Mouse (Mus musculus) gastrocnemius, postnatal 36 days (tissue): ENCODE measurements around the gene Ssr2. TPM values are rescaled to one million over a fixed set of nuclear protein-coding genes. Genes with fewer than 3 reads are reported as not detected.
A peak's percentile ranks its signal among the peaks of the same experiment; 100 is the strongest.
"Not testable (repeated sequence)": the region's sequence is repeated elsewhere in the genome, so short reads cannot be mapped to it uniquely, and the experiment has no call there.

ENCODE experiments used
- DNase-seq, 2 experiments: peaks; one replicate each; pipeline ENCODE4 v3.0.0; 2022
- intact Hi-C: fragments of 180-260 bp; cut with DNase I; formaldehyde crosslinking; loops from one replicate; pipeline ENCODE4 v1.15.1; 2025
- total RNA-seq, 2 experiments: library from RNA; stranded (reverse); gene quantifications; 2 replicates each; pipeline ENCODE4 v1.2.3; 2021

Gene Ssr2
- total RNA-seq, 2 experiments from 2014 or later = 46.3 to 51.4 TPM

DNA sequence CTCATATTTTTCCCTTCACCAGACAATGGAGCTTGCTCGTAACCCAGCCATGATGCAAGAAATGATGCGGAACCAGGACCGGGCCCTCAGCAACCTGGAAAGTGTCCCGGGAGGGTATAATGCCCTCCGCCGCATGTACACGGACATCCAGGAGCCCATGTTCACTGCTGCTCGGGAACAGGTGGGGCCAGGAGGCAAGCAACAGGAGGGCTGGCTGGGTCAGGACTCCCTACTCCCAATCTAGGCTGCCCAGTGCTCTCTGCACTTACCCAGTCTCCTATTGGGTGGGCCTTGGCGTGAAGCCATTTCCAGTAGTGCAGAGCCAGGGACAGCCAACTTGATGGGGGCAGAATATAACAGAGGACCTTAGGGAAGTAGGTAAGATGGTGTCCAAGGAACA lies 16.1 kb upstream of the Ssr2 start:
- no peak for DNase-seq
- intact Hi-C loops = no loop called here

DNA sequence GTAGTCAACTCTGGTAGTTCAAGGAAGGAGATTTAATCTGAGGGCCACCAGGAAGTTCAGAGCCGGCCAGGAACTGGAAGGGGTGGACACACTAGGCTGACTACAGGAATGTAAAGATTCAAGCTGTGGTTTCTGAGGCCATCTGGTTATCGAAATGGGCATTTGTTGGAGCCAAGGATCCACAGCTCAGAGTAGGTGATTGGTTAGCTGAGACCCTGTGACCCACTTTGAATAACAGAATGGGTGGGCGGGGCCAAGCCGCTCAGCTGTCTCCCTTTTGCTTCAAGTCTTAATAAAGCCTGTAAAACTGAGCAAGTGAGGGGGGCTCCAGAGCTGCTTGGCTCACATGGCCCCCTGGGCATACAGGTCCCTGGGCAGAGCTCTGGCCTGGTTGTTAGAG lies 13.7 kb upstream of the Ssr2 start:
- intact Hi-C loops = no loop called here
- no peak for DNase-seq

DNA sequence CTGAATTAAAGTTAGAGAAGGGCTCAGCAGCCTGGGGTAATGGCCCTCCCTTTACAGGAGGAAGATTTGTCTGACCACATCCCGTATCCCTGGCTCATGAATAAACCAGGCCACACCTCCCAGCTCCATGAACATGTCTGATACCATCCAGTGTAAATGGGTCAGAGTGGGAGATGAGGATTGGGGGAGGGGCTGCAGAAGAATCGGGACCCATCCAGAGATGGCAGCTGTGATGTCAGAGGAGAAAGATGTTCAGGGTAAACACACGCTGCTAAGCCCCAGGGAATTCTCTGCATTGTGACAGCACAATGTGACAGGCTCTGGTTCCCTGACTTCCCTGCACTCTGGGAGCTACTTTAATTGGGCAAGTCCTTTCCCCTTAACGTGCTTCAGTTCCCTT lies 12.2 kb upstream of the Ssr2 start:
- DNase-seq = no peak
- intact Hi-C loops = no loop called here

DNA sequence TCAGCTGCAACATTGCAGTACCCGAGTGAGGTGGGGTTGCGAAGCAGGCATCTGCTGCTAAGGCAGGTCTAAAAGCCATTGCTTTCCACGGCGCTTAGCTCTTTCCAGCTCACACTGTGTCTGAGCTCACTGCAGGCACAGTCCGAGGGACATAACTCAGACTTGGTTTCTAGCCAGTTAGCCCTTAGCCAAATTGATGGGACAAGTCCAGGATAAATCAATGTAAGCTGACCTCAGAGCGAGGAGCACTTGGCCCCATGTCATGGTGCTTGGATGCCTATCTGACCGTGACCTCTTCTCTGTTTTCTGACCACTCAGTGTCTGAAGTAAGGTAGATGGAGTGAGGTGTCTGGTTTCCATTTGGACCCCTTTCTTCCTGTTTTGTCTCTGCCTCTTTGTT lies 11.7 kb upstream of the Ssr2 start:
- DNase-seq = no peak
- intact Hi-C loops = no loop called here

DNA sequence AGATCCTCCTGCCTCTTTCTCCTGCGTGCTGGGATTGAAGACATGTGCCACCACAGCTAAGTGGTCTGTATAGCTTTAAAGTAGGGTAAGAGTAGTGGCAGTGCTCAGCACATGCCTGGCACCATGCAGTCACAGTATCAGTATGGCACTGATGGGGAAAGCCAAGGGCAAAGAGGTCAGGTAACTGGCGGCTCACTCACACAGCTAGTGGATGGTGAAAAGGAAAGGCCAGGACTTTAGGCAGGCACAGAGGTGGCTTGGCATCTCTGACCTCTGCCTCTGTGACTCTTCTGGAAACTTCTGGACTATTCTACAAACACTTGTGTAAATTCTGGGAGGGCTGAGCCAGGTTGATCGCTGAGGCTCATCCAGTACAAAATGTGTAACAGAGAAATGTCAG lies 9.6 kb upstream of the Ssr2 start:
- no peak for DNase-seq
- intact Hi-C loops = no loop called here

DNA sequence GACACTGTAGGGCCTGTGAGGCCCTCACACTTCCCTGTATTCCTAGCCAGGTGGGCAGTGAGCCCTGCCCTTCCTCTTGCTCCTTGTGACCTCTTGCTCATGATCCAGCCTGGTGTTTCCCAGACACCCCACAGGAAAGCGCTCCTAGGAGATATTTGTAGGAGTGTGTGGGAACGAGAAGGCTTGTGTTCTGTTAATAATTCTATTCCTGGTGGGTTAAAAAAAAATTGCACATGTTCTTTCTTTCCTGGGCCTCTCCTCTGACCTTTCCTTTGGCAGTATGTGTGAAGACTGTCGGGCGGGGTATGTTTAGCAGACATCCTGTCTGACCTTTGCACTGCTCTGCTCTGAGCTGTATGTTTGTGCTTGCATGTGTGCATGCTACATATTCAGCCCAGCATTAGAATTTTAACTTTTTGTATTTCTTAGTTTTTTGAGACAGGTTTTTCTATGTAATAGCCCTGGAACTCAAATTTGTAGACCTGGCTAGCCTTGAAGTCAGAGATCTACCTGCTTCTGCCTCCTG lies 9.1 kb upstream of the Ssr2 start:
- DNase-seq = no peak
- intact Hi-C loops = no loop called here

DNA sequence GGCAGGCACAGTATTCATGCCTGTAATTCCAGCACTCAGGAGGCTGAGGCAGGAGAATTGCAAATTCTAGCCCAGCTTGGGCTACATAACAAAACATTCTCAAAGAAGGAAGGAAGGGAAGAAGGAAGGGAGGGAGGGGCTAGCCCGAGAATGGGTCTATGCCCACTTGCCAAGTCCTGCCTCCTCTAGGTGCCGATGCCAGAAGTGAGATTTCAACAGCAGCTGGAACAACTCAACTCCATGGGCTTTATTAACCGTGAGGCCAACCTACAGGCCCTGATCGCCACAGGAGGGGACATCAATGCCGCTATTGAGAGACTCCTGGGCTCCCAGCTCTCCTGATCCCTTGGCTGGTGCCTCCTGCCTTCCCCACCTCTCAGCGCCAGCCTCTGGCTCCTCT lies 7.8 kb upstream of the Ssr2 start:
- intact Hi-C loops = no loop called here

DNA sequence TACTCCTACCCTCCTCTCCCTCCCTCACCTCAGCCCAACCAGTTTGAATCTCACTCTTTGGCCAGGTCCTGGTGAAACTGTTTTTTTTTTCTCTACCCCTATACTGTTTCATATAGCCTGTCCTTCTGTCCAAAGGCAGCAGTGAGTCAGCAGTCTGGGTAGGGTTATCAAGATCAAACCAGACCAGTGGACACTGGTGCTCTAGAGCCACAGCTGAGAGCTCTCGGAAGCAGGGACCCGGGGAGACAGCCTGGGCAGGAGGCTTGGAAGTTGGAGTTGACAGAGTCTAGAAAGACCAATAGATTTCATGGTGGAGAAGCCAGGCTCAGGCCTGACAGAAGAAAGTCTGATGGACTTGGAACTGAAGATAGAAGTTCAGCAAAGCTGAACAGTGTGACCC lies 7.1 kb upstream of the Ssr2 start:
- intact Hi-C loops = no loop called here
- no peak for DNase-seq

More for the DNA sequence above, 7.8 kb upstream of the Ssr2 start:
- no peak for DNase-seq

DNA sequence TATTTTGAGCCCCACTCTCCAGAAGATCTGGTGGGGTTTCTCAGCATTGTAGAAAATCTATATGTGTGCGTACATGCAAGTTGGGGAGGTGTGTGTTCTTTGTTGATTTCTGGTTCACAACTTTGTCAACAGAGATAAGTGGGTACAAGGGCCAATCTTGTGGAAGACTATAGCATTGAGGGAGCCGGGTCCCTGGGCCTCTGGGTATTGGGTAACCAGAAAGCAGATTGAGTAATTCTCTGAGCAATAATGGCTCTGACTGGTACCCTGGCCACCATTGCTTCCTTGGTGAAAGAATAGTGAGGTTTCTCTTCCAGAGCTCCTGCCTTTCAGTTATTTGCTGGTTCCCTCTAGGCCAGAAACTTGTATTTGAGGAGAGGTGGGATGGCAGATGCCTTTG lies 6.6 kb upstream of the Ssr2 start:
- intact Hi-C loops = no loop called here
- DNase-seq = no peak

DNA sequence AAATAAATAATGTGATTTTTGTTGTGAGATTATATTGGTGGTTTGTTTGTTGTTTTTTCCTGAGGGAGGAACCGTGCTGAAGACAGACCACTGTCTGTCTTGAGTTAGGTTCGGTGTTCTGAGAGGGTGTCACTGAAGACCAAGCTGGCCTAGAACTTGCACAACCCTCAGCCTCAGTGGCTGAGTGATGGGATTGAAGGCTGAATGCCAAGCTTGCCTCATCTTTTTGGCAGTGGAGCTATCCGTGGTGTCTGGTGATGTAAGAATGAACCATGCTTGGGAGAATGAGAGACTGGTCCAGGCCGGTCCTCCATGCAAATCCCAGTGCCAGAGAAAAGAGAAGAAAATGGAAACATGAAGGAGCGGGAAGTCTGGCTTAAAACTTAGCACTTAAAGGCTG lies 6.0 kb upstream of the Ssr2 start:
- intact Hi-C loops = no loop called here
- DNase-seq = peak in 1 of 2 experiments; percentile 12

DNA sequence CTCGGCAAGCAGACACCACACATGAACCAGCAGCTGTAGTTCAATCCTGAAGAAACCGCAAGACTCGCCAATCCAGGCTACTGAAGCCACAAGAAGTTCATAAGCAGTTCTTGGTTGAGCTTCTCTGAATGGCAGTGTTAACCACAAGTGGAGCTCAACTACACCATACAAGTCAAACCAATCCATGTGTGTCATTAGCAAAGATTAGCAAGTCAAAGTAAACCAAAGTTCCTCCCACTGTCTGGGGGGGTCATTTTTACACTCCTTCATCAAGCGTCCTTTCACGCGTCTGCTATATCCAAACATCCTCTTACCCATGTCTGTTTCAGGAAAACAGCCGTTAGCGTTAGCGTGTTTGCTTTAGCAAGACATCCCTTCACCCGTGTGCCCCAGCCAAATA lies 5.3 kb upstream of the Ssr2 start:
- intact Hi-C loops = no loop called here
- DNase-seq = no peak

DNA sequence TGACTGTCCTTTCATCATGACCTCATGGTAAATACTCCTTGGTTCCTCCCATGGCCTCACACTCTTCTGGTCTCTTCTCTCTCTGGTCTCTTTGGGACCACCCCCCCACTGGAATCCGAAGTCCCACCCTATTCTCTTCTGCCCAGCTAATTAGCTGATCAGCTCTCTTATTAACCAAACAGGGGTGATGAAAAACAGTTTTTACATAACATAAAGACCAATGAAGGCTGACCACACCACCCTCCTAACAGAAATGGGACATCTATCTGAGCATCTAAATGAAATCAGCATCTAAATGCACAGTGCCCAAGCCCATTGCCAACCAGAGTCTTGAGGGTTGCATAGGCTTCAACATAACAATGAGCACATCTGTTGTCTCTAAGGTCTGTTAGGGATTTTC lies 3.8 kb upstream of the Ssr2 start:
- DNase-seq = no peak
- intact Hi-C loops = no loop called here

DNA sequence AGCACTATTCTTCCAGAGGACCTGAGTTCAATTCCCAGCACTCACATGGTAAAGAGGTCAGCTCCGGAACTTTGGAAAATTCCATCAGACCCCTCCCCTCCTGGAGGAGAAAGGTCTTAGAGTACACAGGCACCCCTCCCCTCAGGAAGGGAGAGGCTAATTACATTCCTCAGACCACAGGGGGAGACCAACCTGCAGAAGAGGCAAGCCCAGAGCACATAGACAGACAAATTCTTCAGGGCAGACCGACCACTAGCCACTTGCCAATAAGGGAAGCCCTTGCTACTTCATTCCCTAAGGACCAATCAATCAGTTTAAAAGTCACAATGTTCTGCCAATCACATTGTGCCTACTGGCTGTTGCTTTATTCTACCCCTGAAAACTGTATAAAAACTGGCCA lies 2.8 kb upstream of the Ssr2 start:
- no peak for DNase-seq
- intact Hi-C loops = no loop called here

DNA sequence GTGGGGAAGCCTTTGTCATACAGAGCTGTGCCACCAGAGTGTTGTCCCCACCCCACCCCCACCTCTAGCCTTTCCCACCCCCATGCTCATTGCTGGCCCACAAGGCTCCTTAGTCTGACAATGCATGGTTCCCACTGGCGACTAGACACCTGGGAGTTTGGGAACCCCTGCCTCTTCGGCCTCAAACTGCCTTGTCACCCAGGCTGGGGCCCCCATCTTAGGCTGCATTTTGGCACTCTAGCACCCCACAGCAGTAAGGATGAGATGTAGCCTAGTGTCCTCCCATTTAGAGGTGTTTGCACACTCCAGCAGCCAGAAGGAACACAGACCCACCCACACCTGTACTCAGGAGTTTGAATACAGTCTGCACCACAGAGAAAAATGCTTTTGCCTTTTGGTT lies 1.9 kb upstream of the Ssr2 start:
- no peak for DNase-seq
- intact Hi-C loops = no loop called here

DNA sequence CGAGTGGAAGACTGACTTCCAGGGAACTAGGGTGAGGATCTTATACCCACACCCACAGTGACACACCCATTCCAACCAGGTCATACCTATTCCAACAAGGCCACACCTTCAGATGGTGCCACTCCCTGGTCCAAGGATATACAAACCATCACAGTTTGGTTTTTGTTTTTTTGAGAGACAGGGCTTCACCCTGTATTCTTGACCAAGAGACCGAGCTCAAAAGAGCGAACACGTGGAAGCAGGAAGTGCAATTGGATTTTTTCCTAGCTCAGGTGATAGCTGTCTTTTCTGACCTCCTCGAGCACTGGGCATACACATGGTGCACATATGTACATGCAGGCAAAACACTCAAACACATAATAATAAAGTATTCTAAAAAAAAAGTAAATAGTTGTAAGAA lies 2.2 kb downstream of the Ssr2 start:
- DNase-seq, intact Hi-C loops: not testable (repeated sequence)

DNA sequence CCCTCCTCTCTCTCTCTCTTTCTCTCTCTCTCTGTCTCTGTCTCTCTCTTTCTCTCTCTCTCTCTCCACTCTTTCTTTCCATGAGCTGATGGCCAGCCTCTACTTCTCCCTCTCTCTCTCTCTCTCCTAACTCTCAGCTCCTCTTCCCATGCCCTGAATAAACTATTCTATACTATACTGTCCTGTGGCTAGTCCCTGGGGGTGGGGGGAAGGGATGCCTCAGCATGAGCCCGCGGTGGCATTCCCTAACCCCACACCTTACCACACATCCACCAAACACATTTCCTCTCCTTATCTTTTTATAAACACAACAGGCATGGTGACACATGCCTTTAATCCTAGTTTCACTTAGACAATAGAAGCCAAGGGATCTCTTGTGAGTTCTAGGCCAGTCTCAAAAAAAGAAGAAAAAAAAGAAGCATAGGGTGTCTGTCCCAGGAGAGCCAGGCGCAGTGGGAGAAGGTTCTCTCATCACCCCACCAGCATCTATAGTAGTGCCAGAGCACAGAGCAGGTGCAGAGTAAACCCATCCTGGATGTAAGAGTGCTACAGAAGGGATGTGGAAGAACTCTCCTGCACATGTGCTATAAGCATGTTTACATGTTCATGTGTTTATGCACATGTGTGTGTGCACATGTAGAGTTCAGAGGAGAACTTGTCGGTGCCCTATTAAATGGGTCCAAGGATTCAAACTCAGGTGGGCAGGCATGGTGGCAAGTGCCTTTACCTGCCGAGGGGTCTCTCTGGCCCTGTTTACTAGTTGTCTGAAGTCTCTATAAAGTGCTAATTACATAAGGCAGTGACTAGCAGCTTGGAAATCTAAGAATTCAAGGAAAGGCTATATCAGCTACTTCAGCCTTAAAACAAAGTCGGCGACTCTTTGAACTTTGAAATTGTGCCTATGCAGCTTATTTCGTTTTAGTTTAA lies 3.1 kb downstream of the Ssr2 start:
- intact Hi-C loops = no loop called here
- no peak for DNase-seq

DNA sequence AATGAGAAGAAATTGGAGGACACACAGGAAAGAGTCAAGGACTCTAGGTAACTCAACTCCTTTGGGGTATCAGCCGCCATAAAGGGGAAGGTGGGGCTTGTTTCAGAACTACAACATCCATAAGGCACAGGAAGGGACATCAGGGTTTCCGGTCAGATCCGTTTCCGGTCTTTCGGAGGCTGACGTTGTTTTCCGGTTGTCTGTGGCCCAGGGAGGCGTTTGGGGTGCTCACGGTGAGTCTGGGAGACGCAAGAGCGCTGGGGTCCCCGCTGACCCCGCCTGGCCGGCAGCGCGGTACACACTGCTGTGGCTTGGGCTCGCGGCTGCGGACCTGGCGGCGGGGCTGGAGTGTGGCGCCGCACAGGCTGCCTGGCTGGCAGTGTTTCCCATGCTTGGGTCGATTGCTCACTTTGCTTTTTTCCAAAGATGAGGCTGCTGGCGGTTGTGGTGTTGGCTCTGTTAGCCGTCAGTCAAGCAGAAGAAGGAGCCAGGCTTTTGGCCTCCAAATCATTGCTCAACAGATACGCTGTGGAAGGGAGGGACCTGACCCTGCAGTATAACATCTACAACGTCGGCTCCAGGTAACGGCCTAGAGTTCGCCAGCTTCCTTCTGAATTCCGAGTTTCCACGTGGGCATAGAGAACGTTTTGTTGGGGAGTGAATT lies 3.9 kb downstream of the Ssr2 start:
- intact Hi-C loops = no loop called here
- peak; percentile 61 to 70 for DNase-seq

DNA sequence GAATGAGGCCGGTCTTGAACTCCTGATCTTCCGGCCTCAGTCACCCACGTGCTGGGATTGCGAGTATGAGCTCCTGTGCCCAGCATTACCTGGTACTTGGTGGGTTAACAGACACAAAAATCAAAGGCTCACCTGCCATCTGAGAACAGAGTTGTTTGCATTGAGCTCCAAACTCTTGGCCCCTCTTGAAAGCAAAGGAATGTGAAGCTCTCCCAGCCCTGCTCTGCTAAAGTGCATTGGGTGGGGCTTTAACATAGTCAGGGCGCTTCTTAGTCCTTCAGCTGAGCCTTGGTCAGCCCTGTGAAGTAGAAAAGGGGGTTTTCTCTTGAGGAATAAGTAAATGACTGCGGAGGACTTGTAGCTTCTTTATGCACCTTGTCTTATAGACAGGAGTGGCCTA lies 10.1 kb downstream of the Ssr2 start:
- no peak for DNase-seq
- intact Hi-C loops = no loop called here

DNA sequence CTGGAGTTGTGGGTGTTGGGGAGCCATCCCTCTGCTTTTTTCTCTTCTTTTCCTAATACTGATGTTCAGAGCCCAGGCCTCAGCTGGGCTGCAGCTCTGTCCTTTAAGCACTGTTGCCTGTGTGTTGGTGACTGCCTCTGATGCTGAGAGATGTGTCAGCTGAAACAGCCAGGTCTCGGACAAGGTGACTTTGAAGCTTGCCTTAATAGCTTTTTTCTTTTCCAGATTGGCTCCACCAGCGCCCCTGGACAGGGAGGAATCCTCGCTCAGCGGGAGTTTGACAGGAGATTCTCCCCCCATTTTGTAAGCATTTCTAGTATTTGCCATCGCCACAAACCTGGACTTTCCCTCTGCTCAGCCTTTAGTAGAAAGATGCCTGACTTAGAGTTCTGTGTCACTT lies 11.0 kb downstream of the Ssr2 start:
- no peak for DNase-seq
- intact Hi-C loops = no loop called here

DNA sequence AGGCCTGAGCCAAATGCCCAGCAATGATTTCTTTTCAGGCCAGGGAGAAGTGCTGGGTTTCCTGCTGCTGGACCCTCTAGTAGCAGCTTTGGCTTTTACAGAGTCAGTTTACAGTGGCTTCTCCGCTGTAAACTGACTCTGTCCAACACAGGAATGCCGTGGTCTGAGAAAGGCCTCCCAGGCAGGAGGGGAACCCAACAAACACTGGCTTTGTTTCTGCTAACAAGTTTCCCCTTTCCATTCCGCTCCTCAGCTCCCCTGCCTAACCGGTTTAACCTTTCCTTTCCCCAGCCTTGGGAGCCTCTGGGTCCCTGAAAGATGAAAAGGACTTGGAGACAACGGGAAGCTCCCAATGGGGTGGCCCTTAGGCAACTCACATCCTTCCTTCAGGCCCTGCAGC lies 14.6 kb downstream of the Ssr2 start:
- no peak for DNase-seq
- intact Hi-C loops = loop anchor here (5.0 kb wide), 1 partner anchor 47 kb away; no protein-coding TSS in a partner anchor

DNA sequence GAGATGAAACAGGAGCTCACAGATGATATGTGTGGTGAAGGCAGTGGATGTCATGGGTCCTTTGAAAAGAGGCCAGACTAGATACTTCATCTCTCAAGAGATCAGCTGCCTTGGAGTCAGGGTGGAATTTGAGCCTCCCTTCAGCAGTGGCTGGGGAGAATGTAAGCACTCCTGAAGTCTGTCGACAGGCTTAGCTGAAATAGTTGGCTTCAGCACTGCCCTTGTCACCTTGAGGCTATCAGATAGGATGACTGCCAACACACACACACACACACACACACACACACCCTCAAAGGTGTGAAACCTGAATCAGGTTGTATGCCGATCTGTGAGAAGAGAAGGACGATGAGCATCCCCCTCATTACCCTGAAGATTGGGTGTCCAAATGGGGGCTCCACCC lies 15.4 kb downstream of the Ssr2 start:
- intact Hi-C loops = loop anchor here (5.0 kb wide), 1 partner anchor 46 kb away; no protein-coding TSS in a partner anchor
- DNase-seq = no peak
